Mouse (Mus musculus) G1E (cell line): ENCODE data around the gene Magi1. TPM values are rescaled to one million over a fixed set of nuclear protein-coding genes. Genes with fewer than 3 reads are reported as not detected.

Experiments
- ATAC-seq: 2 replicates; pipeline ENCODE4 v1.8.0; 2016; ENCODE audit warnings: mild to moderate bottlenecking; ENCODE audit not compliant: insufficient number of reproducible peaks, poor library complexity, low FRiP score, severe bottlenecking; ENCODE audit errors: extremely low read depth
- DNase-seq: peaks from one replicate; pipeline ENCODE4 v3.0.0; 2012; ENCODE audit warnings: low spot score
- H3K27me3 ChIP-seq: 2 replicates; pipeline ENCODE4 v1.6.1; 2012; ENCODE audit warnings: mild to moderate bottlenecking, low read length, inconsistent platforms; ENCODE audit not compliant: insufficient read depth
- H3K36me3 ChIP-seq: replicated peaks from 2 replicates; pipeline ENCODE3; 2012; ENCODE audit warnings: mild to moderate bottlenecking, inconsistent platforms
- H3K4me1 ChIP-seq: 2 replicates; pipeline ENCODE4 v1.6.1; 2012; ENCODE audit warnings: low read depth, low read length, inconsistent platforms, mixed read lengths; ENCODE audit not compliant: insufficient read depth
- H3K4me3 ChIP-seq: 2 replicates; pipeline ENCODE4 v1.5.1; 2012; ENCODE audit warnings: low read depth, mild to moderate bottlenecking, inconsistent platforms, low read length, moderate library complexity, mixed read lengths
- H3K9me3 ChIP-seq: replicated peaks from 2 replicates; pipeline ENCODE4 v1.6.1; 2012; ENCODE audit warnings: inconsistent platforms
- CTCF ChIP-seq: IDR thresholded peaks from 2 replicates; pipeline ENCODE4 v1.5.1; 2012; ENCODE audit warnings: low read depth, low read length, inconsistent platforms, mixed read lengths
- GATA1 ChIP-seq: IDR thresholded peaks from 2 replicates; pipeline ENCODE4 v1.6.1; 2012; ENCODE audit warnings: borderline replicate concordance, low read length, inconsistent platforms, mixed read lengths
- GATA2 ChIP-seq: IDR thresholded peaks from 2 replicates; pipeline ENCODE4 v1.6.1; 2012; ENCODE audit warnings: low read depth, low read length, inconsistent platforms, borderline replicate concordance
- POLR2AphosphoS5 ChIP-seq: IDR thresholded peaks from 2 replicates; pipeline ENCODE4 v1.6.1; 2012; ENCODE audit warnings: low read depth, low read length, inconsistent platforms; ENCODE audit not compliant: insufficient replicate concordance
- TAL1 ChIP-seq: conservative IDR thresholded peaks from 2 replicates; pipeline ENCODE4 v1.6.1; 2012; ENCODE audit warnings: low read depth, low read length, inconsistent platforms, mixed read lengths
- polyA plus RNA-seq: library from polyadenylated mRNA; stranded (reverse); fragments of >175 nt; gene quantifications from 2 replicates; pipeline ENCODE4 v1.2.3, GENCODE M21; 2012
- total RNA-seq, 2 experiments: library from RNA; stranded (forward) in 1 of 2; stranded (reverse) in 1 of 2; fragments of 200-1000 nt in 1 of 2; fragments of >200 nt in 1 of 2; fragmentation: Nextera tagmentation in 1 of 2; gene quantifications; 2 replicates each; pipeline ENCODE4 v1.2.3; 2014 to 2017

Gene Magi1
- total and polyA plus RNA-seq, 3 experiments = 0.21 to 10.0 (median 1.6) TPM

GRCm38 (mm10) chr6:94061424-94061980 lies 222.2 kb downstream of the Magi1 start:
- Histone ChIP-seq H3K27me3 (no peaks in the 10 kb centered on the region), H3K4me1 (no peaks in the 10 kb centered on the region), H3K36me3 (no peaks in the 10 kb centered on the region), H3K4me3 (no peak overlapping the region), H3K9me3 (peaks cover 3% of the 10 kb centered on the region)
- DNase-seq (no peak), ATAC-seq (no peak)
- TF ChIP-seq TAL1 (no peak), GATA1 (no peak), GATA2 (no peak), POLR2AphosphoS5 (no peak), CTCF (no peak)

- no peak overlapping the region for H3K4me3 ChIP-seq
- H3K9me3 ChIP-seq = peaks cover 3% of the 10 kb centered on the region
- H3K36me3 ChIP-seq = no peaks in the 10 kb centered on the region
- H3K27me3 ChIP-seq = no peaks in the 10 kb centered on the region
- ATAC-seq = no peak
- TF ChIP-seq GATA1 (no peak), CTCF (no peak), POLR2AphosphoS5 (no peak), TAL1 (no peak), GATA2 (no peak)
- no peaks in the 10 kb centered on the region for H3K4me1 ChIP-seq
- DNase-seq = no peak
These were observed 223.0 kb downstream of the Magi1 start for GRCm38 (mm10) chr6:94060621-94061213.

DNA sequence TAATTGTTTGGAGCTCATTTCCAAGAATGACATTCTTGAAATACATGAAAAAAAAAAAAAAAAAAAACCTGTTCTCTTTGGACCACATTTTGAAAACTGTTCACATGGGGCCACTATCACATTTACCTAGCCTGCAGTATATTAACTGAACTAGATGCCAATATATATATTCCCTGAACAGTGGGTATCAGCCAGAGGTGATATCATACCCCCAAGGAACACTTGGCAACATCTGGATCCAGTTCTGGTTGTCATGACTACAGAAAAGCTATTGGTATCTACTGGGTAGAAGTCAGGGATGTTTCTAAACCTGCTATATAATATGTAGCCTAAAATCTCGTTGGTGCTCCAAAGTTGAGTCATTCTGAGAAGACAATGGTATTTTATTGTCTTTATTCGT lies 224.6 kb downstream of the Magi1 start:
- Histone ChIP-seq H3K9me3 (peaks cover 3% of the 10 kb centered on the region), H3K4me1 (no peaks in the 10 kb centered on the region), H3K27me3 (no peaks in the 10 kb centered on the region), H3K36me3 (no peaks in the 10 kb centered on the region), H3K4me3 (no peak overlapping the region)
- DNase-seq (no peak), ATAC-seq (no peak)
- TF ChIP-seq POLR2AphosphoS5 (no peak), GATA1 (no peak), TAL1 (no peak), CTCF (no peak), GATA2 (no peak)

DNA sequence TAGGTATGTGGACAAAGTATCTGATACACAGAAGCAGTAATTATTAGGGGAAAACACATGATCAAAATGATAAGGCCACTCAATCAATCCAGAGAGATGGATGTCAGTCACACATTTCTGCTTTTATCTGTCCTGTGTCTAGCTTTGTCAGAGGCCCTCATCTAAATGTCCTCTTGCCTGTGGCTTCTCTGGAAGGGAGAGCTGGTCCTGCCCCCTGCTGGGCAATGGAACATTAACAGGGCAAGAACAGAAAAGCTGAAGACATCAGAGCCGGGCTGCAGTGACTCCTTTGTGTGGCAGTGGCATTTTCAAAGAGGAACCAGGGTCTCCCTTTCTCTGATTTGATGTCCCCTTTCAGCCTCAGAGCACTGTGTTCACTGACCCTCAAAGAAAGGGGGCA lies 229.8 kb downstream of the Magi1 start:
- Histone ChIP-seq H3K36me3 (no peaks in the 10 kb centered on the region), H3K4me3 (no peak overlapping the region), H3K4me1 (no peaks in the 10 kb centered on the region), H3K9me3 (peaks cover 14% of the 10 kb centered on the region), H3K27me3 (no peaks in the 10 kb centered on the region)
- TF ChIP-seq GATA2 (no peak), POLR2AphosphoS5 (no peak), TAL1 (no peak), GATA1 (no peak), CTCF (no peak)
- ATAC-seq = no peak
- no peak for DNase-seq

- TF ChIP-seq POLR2AphosphoS5 (no peak), GATA1 (no peak), TAL1 (no peak), GATA2 (no peak), CTCF (no peak)
- ATAC-seq = no peak
- Histone ChIP-seq H3K36me3 (no peaks in the 10 kb centered on the region), H3K4me3 (no peak overlapping the region), H3K27me3 (no peaks in the 10 kb centered on the region), H3K4me1 (no peaks in the 10 kb centered on the region; the same call in 1 of the 2 replicates), H3K9me3 (peaks cover 16% of the 10 kb centered on the region)
- no peak for DNase-seq
These were observed 238.5 kb downstream of the Magi1 start for GRCm38 (mm10) chr6:94045180-94045579.

DNA sequence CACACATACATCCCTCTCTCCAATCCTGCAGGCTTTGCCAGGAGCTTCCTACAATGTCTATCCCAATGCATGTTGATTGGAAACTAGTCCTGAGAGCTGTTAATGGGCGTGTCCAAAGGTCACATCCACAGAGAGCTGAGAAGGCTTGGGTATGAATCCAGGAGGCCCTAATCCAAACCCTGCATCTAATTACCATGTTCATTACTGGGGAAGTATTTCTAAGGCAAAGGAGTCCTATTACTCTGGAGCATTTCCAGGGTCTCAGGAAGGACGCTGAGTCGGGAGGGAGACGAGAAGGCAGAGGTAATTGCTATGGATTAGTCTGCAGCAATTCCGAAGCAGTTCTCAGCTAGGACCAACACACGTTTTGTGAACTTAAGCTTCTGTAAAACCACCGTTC lies 240.3 kb downstream of the Magi1 start:
- DNase-seq = no peak
- no peak for ATAC-seq
- H3K9me3 ChIP-seq = peaks cover 15% of the 10 kb centered on the region
- TF ChIP-seq CTCF = no peak
- no peaks in the 10 kb centered on the region for H3K36me3 ChIP-seq
- H3K4me1 ChIP-seq = no peaks in the 10 kb centered on the region; the same call in 1 of the 2 replicates
- H3K4me3 ChIP-seq = no peak overlapping the region
- H3K27me3 ChIP-seq = no peaks in the 10 kb centered on the region

DNA sequence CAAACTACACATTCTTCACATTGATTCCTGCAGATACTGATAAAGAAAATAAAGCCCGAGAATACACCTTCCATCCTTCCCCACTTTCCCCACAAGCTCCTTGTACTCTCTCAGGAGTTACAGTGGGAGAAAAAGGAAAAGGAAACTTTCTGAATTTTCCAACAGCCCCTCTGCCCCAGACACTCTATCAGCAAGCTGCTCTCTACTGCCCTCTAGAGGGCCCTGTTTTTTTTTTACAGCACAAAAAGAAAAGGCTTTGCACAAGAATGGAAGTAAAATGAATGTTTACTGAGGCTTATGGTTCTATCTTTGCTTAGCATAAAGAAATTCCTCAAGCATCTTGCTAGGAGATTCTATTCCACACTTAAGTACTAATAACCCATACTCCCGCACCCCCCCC lies 243.6 kb downstream of the Magi1 start:
- Histone ChIP-seq H3K4me3 (no peak overlapping the region), H3K4me1 (peaks cover 3% of the 10 kb centered on the region; the same call in 1 of the 2 replicates), H3K9me3 (peaks cover 15% of the 10 kb centered on the region), H3K36me3 (no peaks in the 10 kb centered on the region), H3K27me3 (no peaks in the 10 kb centered on the region)
- ATAC-seq (no peak), DNase-seq (no peak)
- TF ChIP-seq TAL1 = no peak
- no peak for TF ChIP-seq POLR2AphosphoS5
- TF ChIP-seq CTCF = 0 out of 2 replicates have a peak, but pooled peaks have one; percentile 7
- TF ChIP-seq GATA2 = no peak
